ENCODE assay signal across 31 mouse cellular contexts in the genomic region with DNA sequence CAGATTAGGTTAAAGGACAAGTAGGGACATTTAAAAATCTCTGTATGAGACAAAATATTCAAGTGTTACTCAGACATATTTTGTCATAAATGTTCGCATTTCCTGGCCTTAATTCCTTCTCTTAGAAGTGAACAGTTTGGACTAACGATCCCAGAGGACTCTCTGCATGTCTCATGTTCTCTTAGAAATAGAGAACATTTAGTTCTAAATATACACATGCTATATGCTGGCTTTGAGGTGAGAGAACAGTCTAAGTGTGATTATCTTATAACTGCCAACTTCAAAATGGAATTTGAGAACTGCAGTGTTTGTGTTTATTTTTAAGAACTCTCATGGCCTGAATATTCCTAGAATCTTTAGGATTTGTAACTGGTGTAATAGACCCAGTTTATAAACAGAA.
"Had no signal": no experiment of that assay in that cellular context is flagged by ENCODE, and none has a peak within 500 bp of the region (broad histone marks: within the 10 kb centered on the region; RNA-seq: fewer than 3 reads in every experiment).

No protein-coding gene starts in this region.

- H3K9me3 ChIP-seq: limb, embryonic 10.5 days; limb, embryonic 12.5 days; limb, embryonic 13.5 days; limb, embryonic 15.5 days; liver, embryonic 12.5 days; liver, embryonic 13.5 days; liver, embryonic 15.5 days; lung, embryonic 15.5 days; megakaryocyte, embryonic 14.5 days; midbrain, embryonic 10.5 days; midbrain, embryonic 12.5 days; midbrain, embryonic 13.5 days; midbrain, embryonic 15.5 days; neural tube, embryonic 12.5 days; neural tube, embryonic 13.5 days had no signal

- H3K4me1 ChIP-seq: liver, embryonic 12.5 days; liver, embryonic 13.5 days; liver, embryonic 15.5 days; lung, embryonic 15.5 days; megakaryocyte, embryonic 14.5 days; midbrain, embryonic 10.5 days; midbrain, embryonic 12.5 days; midbrain, embryonic 13.5 days; midbrain, embryonic 15.5 days; neural tube, embryonic 12.5 days had no signal

- DNase-seq: left cerebral cortex, postnatal 4 days; liver; liver, embryonic 13.5 days; liver, postnatal 0 days; lung, adult 18-20 months; lung, adult 2 months; lung, embryonic 14.5 days; lung, postnatal 10 days; lung, postnatal 14 days; lung, postnatal 36 days; midbrain, embryonic 14.5 days had no signal

- H3K9ac ChIP-seq: limb, embryonic 12.5 days; limb, embryonic 13.5 days; limb, embryonic 15.5 days; liver, embryonic 12.5 days; liver, embryonic 13.5 days; liver, embryonic 14.5 days; liver, embryonic 15.5 days; liver, postnatal 0 days; lung, embryonic 14.5 days; lung, embryonic 15.5 days; midbrain, embryonic 12.5 days; midbrain, embryonic 13.5 days; midbrain, embryonic 15.5 days; neural tube, embryonic 12.5 days; neural tube, embryonic 13.5 days had no signal

- H3K36me3 ChIP-seq: limb, embryonic 10.5 days; limb, embryonic 12.5 days; limb, embryonic 13.5 days; limb, embryonic 15.5 days; liver, embryonic 12.5 days; liver, embryonic 13.5 days; liver, embryonic 15.5 days; lung, embryonic 15.5 days; midbrain, embryonic 10.5 days; midbrain, embryonic 12.5 days; midbrain, embryonic 13.5 days; midbrain, embryonic 15.5 days; neural tube, embryonic 12.5 days; neural tube, embryonic 13.5 days had no signal

- ATAC-seq: liver, embryonic 12.5 days; liver, postnatal 0 days; midbrain, embryonic 13.5 days; midbrain, embryonic 15.5 days; midbrain, embryonic 16.5 days had no signal

- H3K4me3 ChIP-seq: limb, embryonic 10.5 days; limb, embryonic 12.5 days; limb, embryonic 13.5 days; limb, embryonic 15.5 days; liver, embryonic 12.5 days; liver, embryonic 13.5 days; liver, embryonic 15.5 days; lung, embryonic 15.5 days; megakaryocyte, embryonic 14.5 days; midbrain, embryonic 10.5 days; midbrain, embryonic 12.5 days; midbrain, embryonic 13.5 days; midbrain, embryonic 15.5 days; myocyte; neural tube, embryonic 12.5 days; neural tube, embryonic 13.5 days had no signal

- H3K27ac ChIP-seq: limb, embryonic 10.5 days; limb, embryonic 12.5 days; limb, embryonic 13.5 days; limb, embryonic 15.5 days; liver, embryonic 12.5 days; liver, embryonic 13.5 days; liver, embryonic 14.5 days; liver, embryonic 15.5 days; lung, embryonic 15.5 days; macrophage; midbrain, embryonic 10.5 days; midbrain, embryonic 12.5 days; midbrain, embryonic 13.5 days; midbrain, embryonic 15.5 days; neural tube, embryonic 12.5 days; neural tube, embryonic 13.5 days had no signal

- H3K27me3 ChIP-seq: limb, embryonic 12.5 days; limb, embryonic 13.5 days; limb, embryonic 15.5 days; liver, embryonic 12.5 days; liver, embryonic 13.5 days; liver, embryonic 15.5 days; lung, embryonic 15.5 days; megakaryocyte, embryonic 14.5 days; midbrain, embryonic 12.5 days; midbrain, embryonic 13.5 days; midbrain, embryonic 15.5 days; neural tube, embryonic 12.5 days; neural tube, embryonic 13.5 days had no signal

- H3K4me2 ChIP-seq: limb, embryonic 12.5 days; limb, embryonic 13.5 days; limb, embryonic 15.5 days; liver, embryonic 11.5 days; liver, embryonic 12.5 days; liver, embryonic 13.5 days; liver, embryonic 15.5 days; lung, embryonic 14.5 days; lung, embryonic 15.5 days; midbrain, embryonic 11.5 days; midbrain, embryonic 12.5 days; midbrain, embryonic 13.5 days; midbrain, embryonic 15.5 days; neural tube, embryonic 12.5 days; neural tube, embryonic 13.5 days had no signal
